Mouse (Mus musculus) forebrain, embryonic 10.5 days (tissue): Measurements from ENCODE around the gene Fhit. TPM values are rescaled to one million over a fixed set of nuclear protein-coding genes. Genes with fewer than 3 reads are reported as not detected.
"Not testable (repeated sequence)": the region's sequence is repeated elsewhere in the genome, so short reads cannot be mapped to it uniquely, and the experiment has no call there.

Source experiments
- DNase-seq: peaks from one replicate; pipeline ENCODE4 v3.0.0-alpha.2; 2017; ENCODE audit warnings: low spot score; ENCODE audit errors: extremely low spot score
- H3K27ac ChIP-seq: fragments of 300-500 bp; sonication (generic); 2 replicates; pipeline ENCODE4 v1.5.1; 2016; ENCODE audit warnings: mild to moderate bottlenecking
- H3K27me3 ChIP-seq: fragments of 300-500 bp; sonication (generic); 2 replicates; pipeline ENCODE4 v1.6.1; 2016; ENCODE audit warnings: mild to moderate bottlenecking; ENCODE audit not compliant: poor library complexity, severe bottlenecking
- H3K36me3 ChIP-seq: fragments of 300-500 bp; sonication (generic); replicated peaks from 2 replicates; pipeline ENCODE4 v1.6.1; 2016; ENCODE audit warnings: mild to moderate bottlenecking, moderate library complexity
- H3K4me1 ChIP-seq: fragments of 300-500 bp; sonication (generic); 2 replicates; pipeline ENCODE4 v1.6.1; 2016
- H3K4me3 ChIP-seq: fragments of 300-500 bp; sonication (generic); 2 replicates; pipeline ENCODE4 v1.5.1; 2016; ENCODE audit warnings: mild to moderate bottlenecking, moderate library complexity
- H3K9me3 ChIP-seq: fragments of 300-500 bp; sonication (generic); 2 replicates; pipeline ENCODE4 v1.6.1; 2016; ENCODE audit warnings: mild to moderate bottlenecking, moderate library complexity
- WGBS: fragments of 180-500 bp; shearing (Covaris S2); methylation state at CpG from one replicate; pipeline ENCODE4 v1.1.7; 2016; 5-methylcytosine and 5-hydroxymethylcytosine counted together
- polyA plus RNA-seq: library from polyadenylated mRNA; unstranded; fragments of >200 nt; fragmentation: Nextera tagmentation; extraction: Ambion mirVana; gene quantifications from 2 replicates; pipeline ENCODE4 v1.2.1, GENCODE M21; 2016

Gene Fhit
- polyA plus RNA-seq, 1 experiment from 2014 or later: 1.4 TPM

DNA sequence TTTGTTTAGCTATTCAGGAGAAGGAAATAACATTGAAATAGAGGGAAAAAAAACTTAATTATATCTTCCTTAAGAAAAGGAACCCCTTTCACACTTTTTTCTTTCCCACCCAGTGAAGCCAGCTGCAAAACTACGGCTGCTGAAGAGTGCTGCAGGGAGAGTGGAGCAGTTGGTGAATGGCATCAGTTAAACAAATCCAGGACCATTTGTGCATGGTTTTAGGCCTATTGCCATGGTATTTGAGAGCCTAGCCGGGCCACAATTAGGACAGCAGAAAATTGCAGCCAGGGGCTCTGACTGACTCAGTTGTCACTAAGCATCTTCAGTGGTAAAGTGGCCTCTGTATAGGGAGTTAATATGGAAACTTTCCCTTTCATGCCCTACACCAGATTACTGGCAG, 1158.0 kb downstream of the Fhit start:
- Histone ChIP-seq H3K36me3 (no peaks in the 10 kb centered on the region), H3K27me3 (no peaks in the 10 kb centered on the region), H3K4me3 (no peak overlapping the region), H3K27ac (no peak overlapping the region), H3K9me3 (no peaks in the 10 kb centered on the region), H3K4me1 (no peaks in the 10 kb centered on the region; the same call in 1 of the 2 replicates)
- DNase-seq: no peak
- WGBS: 62% methylated on average over 2 of the region's 2 CpGs

DNA sequence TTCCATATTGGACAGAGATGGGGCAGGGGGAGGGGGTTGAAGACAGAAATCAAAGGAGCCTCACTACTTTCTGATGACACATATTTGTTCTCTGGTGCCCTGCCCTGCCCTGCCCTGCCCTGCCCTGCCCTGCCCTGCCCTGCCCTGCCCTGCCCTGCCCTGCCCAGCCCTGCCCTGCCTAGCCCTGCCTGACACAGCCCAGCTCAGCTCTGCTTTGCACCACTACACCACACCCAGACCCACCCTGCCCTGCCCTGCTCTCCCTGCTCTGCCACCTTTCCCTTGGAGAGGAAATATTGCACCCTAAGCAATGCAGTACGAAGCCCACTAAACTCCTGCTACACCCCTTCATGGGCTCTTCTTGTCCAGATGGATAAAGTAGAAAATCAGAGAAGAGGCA, 1171.2 kb downstream of the Fhit start:
- H3K4me3 ChIP-seq: no peak overlapping the region
- no peak for DNase-seq
- no peak overlapping the region for H3K27ac ChIP-seq
- WGBS: 83% methylated on average over 1 of the region's 1 CpGs
- H3K9me3 ChIP-seq: no peaks in the 10 kb centered on the region
- no peaks in the 10 kb centered on the region for H3K27me3 ChIP-seq
- H3K4me1 ChIP-seq: no peaks in the 10 kb centered on the region
- H3K36me3 ChIP-seq: no peaks in the 10 kb centered on the region

DNA sequence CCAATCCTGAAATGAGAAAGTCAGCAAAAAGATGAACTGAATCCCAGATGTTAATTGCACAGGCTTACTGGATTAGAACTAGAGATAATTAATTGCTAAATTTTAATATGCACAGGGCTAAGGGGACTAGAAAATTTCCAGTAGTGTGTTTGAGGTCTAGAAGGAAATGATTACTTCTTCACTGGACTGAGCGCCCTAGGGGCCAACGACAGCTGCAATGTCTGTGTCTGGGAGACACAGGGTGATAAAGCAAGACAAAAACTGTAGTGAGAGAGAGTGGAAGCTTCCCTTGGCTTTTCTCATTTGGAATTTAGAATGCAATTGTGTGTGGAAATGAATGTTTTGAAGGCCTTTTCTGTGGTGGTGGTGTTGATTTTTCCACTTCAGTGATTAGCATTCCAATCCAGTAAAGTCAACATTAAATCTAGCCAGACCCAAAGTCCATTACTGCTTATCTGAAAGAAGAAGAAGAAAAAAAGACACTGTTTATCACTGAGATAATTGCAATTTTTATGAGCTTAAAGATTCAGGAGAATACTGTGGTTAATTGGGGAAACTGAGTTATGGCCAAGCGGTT, 1184.8 kb downstream of the Fhit start:
- DNase-seq: no peak
- Histone ChIP-seq H3K27ac (no peak overlapping the region), H3K9me3 (no peaks in the 10 kb centered on the region), H3K4me3 (no peak overlapping the region), H3K27me3 (no peaks in the 10 kb centered on the region), H3K36me3 (no peaks in the 10 kb centered on the region), H3K4me1 (no peaks in the 10 kb centered on the region)
- 75% methylated on average over 3 of the region's 3 CpGs for WGBS

DNA sequence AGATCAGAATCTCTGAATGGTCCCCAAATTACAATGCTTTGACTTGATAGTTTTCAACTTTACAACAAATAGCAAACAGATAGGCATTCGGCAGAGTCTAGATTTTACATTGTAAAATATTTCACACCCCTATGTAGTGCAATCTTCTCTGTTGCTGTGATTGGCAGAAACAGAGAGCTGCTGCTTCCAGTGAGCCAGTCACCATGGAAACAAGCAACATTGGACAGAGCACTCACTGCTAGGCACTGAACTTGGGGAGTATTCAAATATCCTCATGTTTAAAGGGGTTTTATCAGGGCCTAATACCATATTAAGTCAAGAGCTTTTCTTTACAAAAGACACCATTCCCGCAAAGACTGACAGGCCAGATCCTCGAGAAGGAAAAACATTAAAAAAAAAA, 1187.4 kb downstream of the Fhit start:
- Histone ChIP-seq H3K36me3 (no peaks in the 10 kb centered on the region), H3K4me3 (no peak overlapping the region), H3K4me1 (no peaks in the 10 kb centered on the region), H3K9me3 (no peaks in the 10 kb centered on the region), H3K27me3 (no peaks in the 10 kb centered on the region), H3K27ac (no peak overlapping the region)
- WGBS: 87% methylated on average over 3 of the region's 3 CpGs
- DNase-seq: no peak

DNA sequence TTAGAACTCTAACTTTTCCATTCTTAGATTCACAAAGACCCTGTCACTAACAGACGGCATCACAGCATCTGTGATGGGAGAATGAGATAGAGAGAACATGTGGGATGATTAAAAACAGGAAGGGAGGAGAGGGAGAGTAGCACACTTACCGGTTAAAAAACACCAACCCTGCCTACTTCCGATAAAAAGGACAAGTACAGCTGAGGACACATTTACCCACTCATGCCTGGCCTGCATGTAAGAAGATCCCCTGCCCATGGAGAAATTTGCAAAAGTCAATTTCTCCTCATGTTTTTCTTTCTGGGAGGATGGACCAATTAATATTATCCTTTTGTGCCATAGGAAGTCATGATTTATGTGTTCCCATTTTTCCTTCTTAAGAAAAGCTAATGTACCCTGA, 1198.0 kb downstream of the Fhit start:
- Histone ChIP-seq H3K36me3 (no peaks in the 10 kb centered on the region), H3K9me3 (no peaks in the 10 kb centered on the region), H3K4me3 (no peak overlapping the region), H3K4me1 (no peaks in the 10 kb centered on the region), H3K27me3 (no peaks in the 10 kb centered on the region), H3K27ac (no peak overlapping the region)
- WGBS: 85% methylated on average over 3 of the region's 3 CpGs
- DNase-seq: no peak

DNA sequence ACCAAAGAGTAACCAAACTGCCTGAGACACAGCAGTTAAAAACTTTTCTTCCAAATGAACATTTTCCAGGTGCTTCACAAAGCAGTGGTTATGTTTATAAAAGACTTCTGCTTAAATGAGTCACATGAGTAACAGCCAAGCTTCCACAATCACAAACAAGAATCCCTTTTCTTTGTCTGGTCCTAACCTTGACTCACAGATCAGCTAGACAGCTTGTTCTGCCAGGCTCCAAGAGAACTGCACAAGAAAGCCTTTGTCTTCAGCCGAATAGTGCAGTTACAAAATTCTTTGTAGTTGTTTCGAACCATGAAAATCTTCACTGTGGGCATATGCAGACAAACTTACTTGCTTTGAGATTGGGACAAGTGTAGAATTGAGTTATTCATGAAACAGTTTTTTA, 1201.4 kb downstream of the Fhit start:
- no peaks in the 10 kb centered on the region for H3K9me3 ChIP-seq
- no peak for DNase-seq
- WGBS: 81% methylated on average over 2 of the region's 2 CpGs

DNA sequence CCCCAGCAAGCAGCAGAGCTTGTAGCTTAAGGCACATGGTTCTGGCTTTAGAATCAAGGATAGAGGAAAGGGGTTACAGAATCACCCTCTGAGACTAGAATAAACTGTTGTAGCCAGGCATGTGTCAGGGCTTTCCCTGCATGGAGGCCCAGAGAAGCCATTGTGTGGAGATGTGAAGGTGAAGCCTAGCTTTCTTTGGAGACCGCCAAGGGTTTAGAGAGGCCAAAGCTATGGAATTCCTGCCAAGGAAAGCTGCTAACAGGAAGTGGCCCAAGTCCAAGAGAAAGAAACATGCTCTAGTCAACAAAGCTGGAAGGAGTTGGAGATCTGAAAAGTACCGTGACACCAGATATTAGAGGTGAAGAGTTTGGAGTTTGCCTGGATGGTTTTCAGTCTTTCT, 1262.3 kb downstream of the Fhit start:
- Histone ChIP-seq H3K4me3 (no peak overlapping the region), H3K27me3 (no peaks in the 10 kb centered on the region), H3K9me3 (no peaks in the 10 kb centered on the region), H3K36me3 (no peaks in the 10 kb centered on the region), H3K4me1 (no peaks in the 10 kb centered on the region), H3K27ac (no peak overlapping the region)
- DNase-seq: no peak
- WGBS: 94% methylated on average over 2 of the region's 2 CpGs

More for the DNA sequence above, 1201.4 kb downstream of the Fhit start:
- no peak overlapping the region for H3K4me3 ChIP-seq
- H3K36me3 ChIP-seq: no peaks in the 10 kb centered on the region
- no peak overlapping the region for H3K27ac ChIP-seq
- H3K27me3 ChIP-seq: no peaks in the 10 kb centered on the region
- no peaks in the 10 kb centered on the region for H3K4me1 ChIP-seq

DNA sequence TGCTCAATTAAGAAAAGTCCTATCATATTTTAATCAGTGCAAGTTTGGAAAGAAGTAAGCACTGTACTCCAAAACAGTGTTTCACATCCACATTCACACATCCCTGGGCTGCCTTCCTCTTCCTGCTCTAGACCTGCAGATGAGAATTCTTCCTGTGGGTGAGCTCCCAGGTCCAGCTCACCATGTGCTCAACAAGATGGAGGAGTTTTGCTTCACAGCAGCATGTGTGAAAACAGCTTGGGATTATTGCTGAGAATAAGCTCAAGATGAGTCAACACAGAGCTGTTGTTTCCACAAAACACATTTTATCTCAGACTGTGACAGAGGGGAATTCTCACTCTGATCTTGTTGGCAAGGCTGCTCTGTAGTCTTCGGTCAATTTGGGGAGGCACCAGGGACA, 1265.3 kb downstream of the Fhit start:
- H3K36me3 ChIP-seq: no peaks in the 10 kb centered on the region
- no peaks in the 10 kb centered on the region for H3K9me3 ChIP-seq
- no peaks in the 10 kb centered on the region for H3K4me1 ChIP-seq
- no peaks in the 10 kb centered on the region for H3K27me3 ChIP-seq
- no peak for DNase-seq
- no peak overlapping the region for H3K4me3 ChIP-seq
- WGBS: 96% methylated on average over 1 of the region's 1 CpGs
- H3K27ac ChIP-seq: no peak overlapping the region

DNA sequence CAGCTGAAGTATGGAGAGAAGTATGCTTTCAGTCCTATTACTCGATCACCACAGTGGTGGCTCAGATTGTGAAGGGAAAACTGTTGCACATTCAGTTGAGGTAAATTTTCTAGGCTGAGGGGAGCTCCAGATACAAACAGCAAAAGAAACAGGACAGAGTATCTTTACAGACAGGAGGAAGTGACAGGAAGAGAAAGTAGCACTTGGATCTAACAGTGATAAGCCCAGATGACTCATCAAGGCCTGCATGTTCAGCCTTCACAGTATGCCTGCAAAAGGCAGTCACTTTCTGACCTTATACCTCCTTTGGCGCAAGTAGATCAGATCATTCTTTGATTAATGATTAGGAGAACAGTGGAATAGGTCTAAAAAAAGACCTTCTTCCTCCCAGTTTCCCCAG, 1309.8 kb downstream of the Fhit start:
- WGBS: 88% methylated on average over 2 of the region's 2 CpGs
- Histone ChIP-seq H3K27me3 (no peaks in the 10 kb centered on the region), H3K9me3 (no peaks in the 10 kb centered on the region), H3K36me3 (no peaks in the 10 kb centered on the region), H3K4me3 (no peak overlapping the region), H3K27ac (no peak overlapping the region), H3K4me1 (no peaks in the 10 kb centered on the region)
- no peak for DNase-seq

DNA sequence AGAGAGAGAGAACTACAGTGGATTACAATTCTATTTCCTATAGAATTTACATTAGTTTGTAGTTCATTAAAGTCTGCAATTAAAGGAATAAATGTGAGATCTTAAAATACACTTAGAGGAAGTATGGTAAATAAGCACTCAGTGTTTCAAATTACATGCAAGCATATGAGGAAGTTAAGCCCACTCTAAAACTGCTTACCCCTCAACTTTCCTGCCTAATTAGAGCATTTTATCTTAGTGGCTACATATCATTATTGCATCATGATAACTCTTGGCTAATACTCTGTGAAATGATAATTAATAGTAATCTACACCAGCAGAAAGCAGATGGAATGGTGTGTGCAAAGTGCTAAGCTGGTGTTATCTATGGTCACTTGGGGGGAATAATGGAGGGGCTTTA, 1329.5 kb downstream of the Fhit start:
- Histone ChIP-seq H3K4me3 (no peak overlapping the region), H3K4me1 (no peaks in the 10 kb centered on the region), H3K36me3 (no peaks in the 10 kb centered on the region), H3K9me3 (no peaks in the 10 kb centered on the region), H3K27me3 (no peaks in the 10 kb centered on the region), H3K27ac (no peak overlapping the region)
- DNase-seq: no peak

DNA sequence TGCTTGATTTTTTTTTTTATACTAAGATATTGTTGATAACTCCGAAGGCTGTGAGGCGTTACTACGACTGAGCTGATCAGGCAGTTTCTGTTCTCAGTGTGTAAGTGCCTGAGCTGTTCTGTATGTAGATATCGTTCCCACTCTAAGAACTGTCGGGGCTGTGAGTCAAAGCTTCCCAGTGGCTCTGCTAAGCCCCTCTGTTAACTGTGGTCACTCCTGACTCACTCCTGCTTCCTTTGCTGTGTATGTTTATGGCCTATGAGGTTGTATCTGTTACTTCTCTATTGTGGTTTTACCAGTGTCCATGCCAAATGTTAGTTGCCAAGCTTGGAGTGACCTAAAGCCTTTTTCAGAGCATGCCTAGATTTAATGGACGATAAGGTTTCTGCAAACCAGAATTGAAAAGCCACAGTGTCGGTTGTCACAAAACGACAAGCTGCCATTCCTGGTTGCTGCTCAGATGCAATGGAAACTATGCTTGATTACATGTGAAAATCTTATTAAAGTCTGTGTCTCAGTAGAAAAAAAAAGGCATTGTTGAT, 1333.1 kb downstream of the Fhit start:
- H3K36me3 ChIP-seq, H3K9me3 ChIP-seq, H3K4me3 ChIP-seq, H3K27me3 ChIP-seq, H3K27ac ChIP-seq, DNase-seq, H3K4me1 ChIP-seq: not testable (repeated sequence)
- 88% methylated on average over 8 of the region's 8 CpGs for whole genome bisulfite sequencing

DNA sequence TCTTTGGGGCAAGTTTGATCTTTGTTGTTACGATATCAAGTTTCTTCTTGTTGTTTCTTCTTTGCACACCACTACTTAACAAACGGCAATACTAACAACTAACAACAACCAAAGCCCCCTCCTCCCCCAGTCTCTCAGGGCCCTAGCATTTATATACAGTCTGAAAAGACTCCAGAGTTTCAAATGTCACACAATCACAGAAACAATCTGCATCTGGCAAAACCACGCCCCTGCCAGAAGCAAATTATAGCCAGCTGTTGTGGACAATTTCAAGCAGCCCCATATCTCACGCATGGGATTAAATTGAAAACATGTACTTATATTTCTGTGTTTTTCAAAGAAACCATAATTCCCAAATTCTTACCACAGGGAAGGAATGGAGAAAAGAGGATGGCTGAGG, 1345.9 kb downstream of the Fhit start:
- no peaks in the 10 kb centered on the region for H3K27me3 ChIP-seq
- H3K27ac ChIP-seq: no peak overlapping the region
- H3K9me3 ChIP-seq: no peaks in the 10 kb centered on the region
- H3K36me3 ChIP-seq: no peaks in the 10 kb centered on the region
- DNase-seq: no peak
- no peaks in the 10 kb centered on the region for H3K4me1 ChIP-seq
- WGBS: 83% methylated on average over 4 of the region's 4 CpGs
- no peak overlapping the region for H3K4me3 ChIP-seq

DNA sequence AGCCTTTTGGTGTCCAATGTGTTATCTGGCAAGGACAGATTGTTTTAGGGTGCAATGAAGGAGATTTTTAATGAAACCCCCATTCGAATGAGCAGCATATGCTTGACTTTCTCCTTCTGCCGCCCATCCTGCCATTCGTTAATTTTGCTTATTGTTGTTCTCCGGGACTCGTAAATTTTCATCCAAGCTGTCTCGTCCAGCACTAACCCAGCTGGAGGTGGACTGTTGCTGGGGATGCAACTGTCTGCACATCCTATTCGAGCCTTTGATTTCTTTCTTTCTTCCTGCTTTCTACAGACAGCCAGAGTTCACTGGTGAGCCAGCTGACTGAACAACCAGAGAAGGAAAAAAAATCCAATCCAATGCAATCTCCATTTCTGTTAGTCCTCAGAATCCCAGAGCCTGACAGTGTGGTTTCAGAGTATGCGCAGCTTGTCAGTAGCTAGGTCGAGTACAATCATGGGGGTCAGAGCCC, 1350.0 kb downstream of the Fhit start:
- no peaks in the 10 kb centered on the region for H3K27me3 ChIP-seq
- H3K9me3 ChIP-seq: no peaks in the 10 kb centered on the region
- 84% methylated on average over 9 of the region's 9 CpGs for WGBS
- DNase-seq: no peak
- H3K36me3 ChIP-seq: no peaks in the 10 kb centered on the region
- H3K4me1 ChIP-seq: no peaks in the 10 kb centered on the region
- H3K4me3 ChIP-seq: no peak overlapping the region
- no peak overlapping the region for H3K27ac ChIP-seq
